Mouse (Mus musculus): ENCODE measurements around the gene Tstd2. TPM values are rescaled to one million over a fixed set of nuclear protein-coding genes. Genes with fewer than 3 reads are reported as not detected.

Gene Tstd2
- total and polyA plus RNA-seq, 3 experiments = 27.8 to 30.1 TPM; not detected in 1

GRCm38 (mm10) chr4:46129311-46130004 is 9.0 kb downstream of the Tstd2 start:
- no peaks in the 10 kb centered on the region for H3K4me1 ChIP-seq (ENCODE audit: control insufficient read depth in 1 of 2, insufficient read depth in 2 of 2, low read length in 2 of 2)
- no peak overlapping the region for H3K27ac ChIP-seq (ENCODE audit: control insufficient read depth, low read depth, low read length)
- H3K79me2 ChIP-seq (ENCODE audit: control insufficient read depth, insufficient read depth, low read length, poor library complexity) = no peaks in the 10 kb centered on the region
- no peak for DNase-seq (ENCODE audit: low read depth, low spot score)
- no peaks in the 10 kb centered on the region for H3K9me3 ChIP-seq (replicated peaks; ENCODE audit: insufficient read depth, low read length)
- peaks cover 0 to 6% of the 10 kb centered on the region in 2 experiments; a peak in 2 of 4 replicates for H3K36me3 ChIP-seq (ENCODE audit: control insufficient read depth in 1 of 2, insufficient read depth in 2 of 2, low read length in 2 of 2)
- H3K9ac ChIP-seq (ENCODE audit: control insufficient read depth, low read depth, low read length, poor library complexity, severe bottlenecking) = no peak overlapping the region
- no peak for TF ChIP-seq MAX (IDR thresholded peaks at IDR 0.05; ENCODE audit: low read length)
- TF ChIP-seq SMC3 (IDR thresholded peaks at IDR 0.05; ENCODE audit: low read depth, low read length) = no peak
- no peak for TF ChIP-seq JUND (IDR thresholded peaks at IDR 0.05; ENCODE audit: low read depth, low read length)
- TF ChIP-seq TAL1 (IDR thresholded peaks at IDR 0.05; ENCODE audit: low read length) = no peak
- no peak for TF ChIP-seq E2F4 (IDR thresholded peaks at IDR 0.05; ENCODE audit: borderline replicate concordance, low read depth, low read length)
- TF ChIP-seq GABPA (IDR thresholded peaks at IDR 0.05; ENCODE audit: low read depth, low read length) = no peak
- no peak for TF ChIP-seq NRF1 (IDR thresholded peaks at IDR 0.05; ENCODE audit: insufficient read depth, low read depth, low read length, poor library complexity, severe bottlenecking)
- no peak for TF ChIP-seq USF2 (IDR thresholded peaks at IDR 0.05; ENCODE audit: borderline replicate concordance in 1 of 2, insufficient read depth in 1 of 2, low read depth in 1 of 2, low read length in 2 of 2)
- H3K27me3 ChIP-seq (ENCODE audit: control insufficient read depth in 1 of 2, insufficient read depth in 2 of 2, low read length in 2 of 2) = no peaks in the 10 kb centered on the region
- no peak overlapping the region for H3K4me3 ChIP-seq (ENCODE audit: control insufficient read depth in 1 of 2, insufficient read depth in 1 of 2, low read depth in 2 of 2, low read length in 2 of 2)

- no peak overlapping the region for H3K27ac ChIP-seq (ENCODE audit: control insufficient read depth, low read depth, low read length)
- no peaks in the 10 kb centered on the region for H3K27me3 ChIP-seq (ENCODE audit: control insufficient read depth in 1 of 2, insufficient read depth in 2 of 2, low read length in 2 of 2)
- H3K9me3 ChIP-seq (replicated peaks; ENCODE audit: insufficient read depth, low read length) = no peaks in the 10 kb centered on the region
- H3K9ac ChIP-seq (ENCODE audit: control insufficient read depth, low read depth, low read length, poor library complexity, severe bottlenecking) = no peak overlapping the region
- H3K4me3 ChIP-seq (ENCODE audit: control insufficient read depth in 1 of 2, insufficient read depth in 1 of 2, low read depth in 2 of 2, low read length in 2 of 2) = no peak overlapping the region
- peaks cover 0 to 13% of the 10 kb centered on the region in 2 experiments; a peak in 2 of 4 replicates for H3K36me3 ChIP-seq (ENCODE audit: control insufficient read depth in 1 of 2, insufficient read depth in 2 of 2, low read length in 2 of 2)
- peak; percentile 81 for DNase-seq (ENCODE audit: low read depth, low spot score)
- no peaks in the 10 kb centered on the region for H3K4me1 ChIP-seq (ENCODE audit: control insufficient read depth in 1 of 2, insufficient read depth in 2 of 2, low read length in 2 of 2)
- H3K79me2 ChIP-seq (ENCODE audit: control insufficient read depth, insufficient read depth, low read length, poor library complexity) = no peaks in the 10 kb centered on the region
- TF ChIP-seq NELFE (IDR thresholded peaks at IDR 0.05; ENCODE audit: low read depth, low read length) = no peak
- TF ChIP-seq GATA1 (IDR thresholded peaks at IDR 0.05; ENCODE audit: low read depth, low read length) = no peak
- no peak for TF ChIP-seq EP300 (IDR thresholded peaks at IDR 0.05; ENCODE audit: low read depth in 1 of 2, low read length in 2 of 2)
- TF ChIP-seq ELF1 (IDR thresholded peaks at IDR 0.05; ENCODE audit: low read depth, low read length) = no peak
- TF ChIP-seq MAFK (IDR thresholded peaks at IDR 0.05; ENCODE audit: borderline replicate concordance, low read depth, low read length) = no peak
- TF ChIP-seq JUND (IDR thresholded peaks at IDR 0.05; ENCODE audit: low read depth, low read length) = no peak
- no peak for TF ChIP-seq MAZ (IDR thresholded peaks at IDR 0.05; ENCODE audit: low read depth, low read length)
- TF ChIP-seq ZKSCAN1 (IDR thresholded peaks at IDR 0.05; ENCODE audit: low read depth, low read length) = no peak
- TF ChIP-seq USF1 (IDR thresholded peaks at IDR 0.05; ENCODE audit: low read depth, low read length) = no peak
- no peak for TF ChIP-seq NRF1 (IDR thresholded peaks at IDR 0.05; ENCODE audit: insufficient read depth, low read depth, low read length, poor library complexity, severe bottlenecking)
- no peak for TF ChIP-seq E2F4 (IDR thresholded peaks at IDR 0.05; ENCODE audit: borderline replicate concordance, low read depth, low read length)
- peak; percentile 91 for TF ChIP-seq RAD21 (IDR thresholded peaks at IDR 0.05; ENCODE audit: low read depth, low read length)
- TF ChIP-seq UBTF (IDR thresholded peaks at IDR 0.05; ENCODE audit: borderline replicate concordance, insufficient read depth, low read depth, low read length) = no peak
- peak; percentile 91 for TF ChIP-seq SMC3 (IDR thresholded peaks at IDR 0.05; ENCODE audit: low read depth, low read length)
- TF ChIP-seq MEF2A (IDR thresholded peaks at IDR 0.05; ENCODE audit: extremely low read depth, insufficient replicate concordance, low read depth, low read length, poor library complexity, severe bottlenecking) = no peak
- TF ChIP-seq HCFC1 (IDR thresholded peaks at IDR 0.05; ENCODE audit: low read depth, low read length) = no peak
- TF ChIP-seq MXI1 (IDR thresholded peaks at IDR 0.05; ENCODE audit: low read depth, low read length) = no peak
- no peak for TF ChIP-seq CHD1 (IDR thresholded peaks at IDR 0.05; ENCODE audit: low read depth, low read length)
- no peak for TF ChIP-seq RCOR1 (IDR thresholded peaks at IDR 0.05; ENCODE audit: low read depth, low read length)
- TF ChIP-seq CHD2 (IDR thresholded peaks at IDR 0.05; ENCODE audit: low read length) = no peak
- TF ChIP-seq KAT2A (conservative IDR thresholded peaks at IDR 0.05; ENCODE audit: low read depth, low read length) = no peak
- TF ChIP-seq TCF12 (IDR thresholded peaks at IDR 0.05; ENCODE audit: low read depth, low read length) = no peak
- TF ChIP-seq BHLHE40 (IDR thresholded peaks at IDR 0.05; ENCODE audit: borderline replicate concordance, low read depth, low read length) = no peak
- TF ChIP-seq MAX (IDR thresholded peaks at IDR 0.05; ENCODE audit: low read length) = no peak
- TF ChIP-seq ZNF384 (IDR thresholded peaks at IDR 0.05; ENCODE audit: low read depth, low read length) = no peak
- no peak for TF ChIP-seq POLR2AphosphoS5 (IDR thresholded peaks at IDR 0.05; ENCODE audit: borderline replicate concordance, low read depth, low read length)
- TF ChIP-seq TAL1 (IDR thresholded peaks at IDR 0.05; ENCODE audit: low read length) = no peak
Measured at GRCm38 (mm10) chr4:46126541-46126940, 12.0 kb downstream of the Tstd2 start.

Measured in MEL (cell line).